Mouse (Mus musculus) ovary, postnatal 36 days (tissue): ENCODE data around the gene Gpr50.

Experiments used
- DNase-seq: peaks from one replicate; pipeline ENCODE4 v3.0.0; 2022; ENCODE audit warnings: low spot score, mixed read lengths

The Gpr50 gene

DNA sequence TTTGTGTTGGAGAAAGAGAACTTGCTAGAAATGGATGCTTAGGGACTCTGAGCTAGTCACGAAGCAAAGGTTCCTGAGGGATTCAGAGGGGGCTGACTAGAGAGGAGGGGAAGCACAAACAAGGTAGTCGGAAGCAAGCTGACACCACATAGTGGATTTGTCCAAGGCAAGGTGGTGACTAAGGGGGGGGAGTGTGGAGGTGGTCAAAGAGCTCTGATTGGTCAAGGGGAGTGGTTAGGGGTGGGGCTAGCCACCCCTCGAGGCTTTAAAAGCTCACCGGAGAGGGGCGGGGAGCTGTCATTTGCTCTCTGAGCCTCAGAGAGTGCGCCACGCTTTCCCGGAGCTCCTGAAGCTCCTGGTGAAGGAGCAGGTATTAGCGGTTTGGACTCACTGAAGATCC is at the start of gene Gpr50:
TSS of gene Gpr50 (plus strand) at position 294 of the 400 bp plus-strand sequence.
- no peak for DNase-seq

DNA sequence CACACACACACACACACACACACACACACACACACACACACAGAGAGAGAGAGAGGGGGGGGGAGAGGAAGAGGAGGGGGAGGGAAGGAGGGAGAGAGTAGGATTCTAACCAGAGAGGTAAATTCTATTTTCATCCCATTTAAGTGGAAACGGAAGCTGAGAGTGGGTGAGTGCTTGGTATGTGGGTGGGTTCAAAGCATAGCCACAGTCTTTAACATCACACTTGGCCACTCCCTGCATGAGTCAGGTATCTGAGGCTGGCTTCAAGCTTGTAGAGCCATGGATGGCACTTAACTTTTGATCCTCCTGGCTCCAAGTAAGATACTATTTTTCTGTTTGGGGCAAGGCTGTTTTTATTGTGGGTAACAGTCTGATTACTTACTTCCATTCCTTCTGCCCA is 41.2 kb upstream of the Gpr50 start:
- DNase-seq = no peak

DNA sequence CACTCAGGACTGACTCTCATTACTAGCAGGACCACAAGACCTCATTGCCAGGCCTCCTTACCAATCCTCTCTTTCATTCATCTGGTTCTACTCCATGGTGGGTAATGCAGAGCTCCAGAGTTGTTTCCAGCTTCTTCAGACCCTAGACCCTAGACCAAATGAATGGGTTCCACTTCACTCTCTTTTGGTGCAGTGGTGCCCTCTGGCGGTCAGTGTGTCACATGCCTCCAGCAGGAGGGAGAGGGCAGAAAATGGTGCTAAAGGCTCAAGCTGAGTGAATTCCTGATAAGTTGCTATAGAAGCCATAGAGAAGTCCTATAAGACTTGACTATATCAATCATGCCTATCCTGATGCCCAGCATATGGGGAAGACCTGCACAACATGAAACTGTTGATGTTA is 39.6 kb upstream of the Gpr50 start:
- DNase-seq = peak; percentile 49

DNA sequence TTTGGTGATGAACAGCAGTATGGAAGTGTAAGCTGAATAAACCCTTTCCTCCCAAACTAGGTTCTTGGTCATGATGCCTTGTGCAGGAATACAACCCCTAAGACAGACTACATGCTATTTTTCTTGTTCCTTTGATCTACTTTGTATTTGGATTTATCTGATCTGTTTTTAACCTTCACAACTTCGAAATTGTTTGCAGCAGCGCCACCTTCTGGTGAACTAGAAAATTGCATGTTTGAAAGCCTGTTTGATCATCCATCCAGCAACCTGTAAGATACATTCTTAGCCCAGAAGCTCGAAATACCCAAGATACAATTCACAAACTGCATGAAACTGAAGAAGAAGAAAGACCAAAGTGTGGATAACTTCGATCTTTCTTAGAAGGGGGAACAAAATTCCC is 35.2 kb upstream of the Gpr50 start:
- DNase-seq = peak; percentile 10

DNA sequence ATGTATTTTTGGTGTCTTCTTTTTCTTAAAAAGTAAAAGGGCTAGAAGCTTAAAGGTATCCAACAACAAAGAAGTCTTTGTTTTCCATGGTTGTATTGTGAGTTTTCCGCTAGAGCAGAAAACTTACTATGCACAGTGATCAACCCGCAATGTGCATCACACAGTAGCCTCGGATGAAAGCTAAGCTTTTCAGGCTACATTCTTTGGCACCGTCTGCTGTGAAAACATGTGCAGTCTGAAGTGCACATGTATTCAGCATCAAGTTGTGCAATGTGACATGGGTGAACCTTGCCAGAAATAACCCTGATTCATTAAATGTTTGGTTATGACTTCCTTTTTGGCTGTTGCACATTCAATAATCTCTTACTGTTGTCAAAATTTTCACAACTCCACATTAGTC is 32.8 kb upstream of the Gpr50 start:
- DNase-seq = no peak

DNA sequence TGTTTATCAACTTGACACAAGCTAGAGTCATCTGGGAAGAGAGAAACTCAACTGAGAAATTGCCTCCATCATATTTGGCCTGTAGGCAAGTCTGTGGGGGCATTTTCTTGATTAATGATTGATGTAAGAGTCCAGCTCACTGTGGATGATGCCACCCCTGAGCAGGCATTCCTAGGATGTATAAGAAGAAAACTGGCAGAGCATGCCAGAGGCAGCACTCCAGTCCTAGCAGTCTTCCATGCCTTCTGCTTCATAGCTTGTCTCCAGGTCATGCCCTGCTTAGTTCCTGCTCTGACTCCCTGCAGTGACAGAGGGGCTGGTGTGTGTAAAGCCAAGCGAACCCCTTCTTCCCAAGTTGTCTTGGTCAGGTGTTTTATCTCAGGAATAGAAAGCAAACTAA is 32.3 kb upstream of the Gpr50 start:
- no peak for DNase-seq

DNA sequence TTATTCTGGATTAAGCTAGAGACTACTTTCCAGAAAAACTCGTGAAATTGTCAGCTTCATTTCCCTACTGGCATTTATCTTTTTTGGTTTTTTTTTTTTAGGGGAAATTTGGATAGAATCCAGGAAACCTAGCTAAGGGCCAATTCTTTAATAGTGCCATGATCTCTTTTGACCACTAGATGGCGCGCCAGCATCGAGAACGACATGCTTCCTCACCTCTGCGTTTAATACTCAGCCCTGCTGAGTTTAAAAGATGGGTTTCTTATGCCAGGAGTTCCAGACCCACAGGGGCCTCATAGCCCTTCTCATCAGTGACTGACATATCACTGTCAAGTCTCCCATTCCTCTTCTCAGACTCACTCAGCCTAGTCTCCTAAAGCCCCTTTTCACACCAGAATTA is 15.5 kb upstream of the Gpr50 start:
- peak; percentile 22 for DNase-seq

DNA sequence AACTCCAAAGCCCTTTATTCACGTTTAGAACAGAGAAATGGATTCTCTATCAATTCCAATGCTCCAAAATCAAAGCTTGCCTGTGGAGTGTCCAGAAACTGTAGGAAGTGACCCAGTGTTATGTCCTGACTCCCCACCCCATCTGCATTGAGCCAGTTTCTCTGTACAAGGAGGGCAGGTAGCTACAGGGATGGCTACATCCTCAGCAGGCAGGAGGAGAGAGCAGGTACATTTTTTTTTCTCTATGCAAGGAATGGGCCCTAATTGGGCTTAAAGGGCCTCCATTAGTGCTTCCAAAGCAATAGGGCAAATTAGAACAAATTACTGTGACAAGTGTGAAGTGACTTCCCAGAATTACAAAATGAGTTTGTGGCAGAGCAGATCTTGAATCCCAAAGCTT is 15.0 kb upstream of the Gpr50 start:
- DNase-seq = no peak

DNA sequence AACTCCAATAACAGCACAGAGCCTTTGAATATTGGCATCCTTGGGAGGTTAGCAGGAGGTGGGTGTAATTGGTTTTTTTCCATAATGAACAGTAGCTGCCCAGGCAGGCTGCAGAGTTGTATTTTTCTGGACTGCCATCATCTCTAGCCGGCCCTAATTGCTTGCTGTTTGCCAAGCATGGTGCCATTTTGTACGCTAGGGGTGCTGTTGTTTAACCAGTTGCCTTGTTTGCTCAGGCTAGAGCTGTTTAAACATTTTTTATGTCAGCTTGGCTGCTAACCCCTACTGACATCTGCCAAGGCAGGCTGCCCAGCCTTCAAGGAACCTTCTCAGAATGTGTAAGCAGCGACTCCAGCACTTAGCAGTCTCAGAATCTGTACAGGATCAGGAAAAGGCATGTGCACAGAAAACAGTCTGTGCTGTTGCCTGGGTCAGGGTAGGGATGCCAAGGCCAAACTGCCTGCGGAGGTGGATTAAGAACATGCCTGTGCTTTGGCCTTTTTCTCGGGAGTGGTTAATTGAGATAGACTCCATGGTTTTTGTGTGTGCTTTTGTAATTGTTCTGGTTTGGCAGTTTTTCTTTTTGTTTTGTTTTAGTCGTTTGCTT is 14.5 kb upstream of the Gpr50 start:
- peak; percentile 29 for DNase-seq

DNA sequence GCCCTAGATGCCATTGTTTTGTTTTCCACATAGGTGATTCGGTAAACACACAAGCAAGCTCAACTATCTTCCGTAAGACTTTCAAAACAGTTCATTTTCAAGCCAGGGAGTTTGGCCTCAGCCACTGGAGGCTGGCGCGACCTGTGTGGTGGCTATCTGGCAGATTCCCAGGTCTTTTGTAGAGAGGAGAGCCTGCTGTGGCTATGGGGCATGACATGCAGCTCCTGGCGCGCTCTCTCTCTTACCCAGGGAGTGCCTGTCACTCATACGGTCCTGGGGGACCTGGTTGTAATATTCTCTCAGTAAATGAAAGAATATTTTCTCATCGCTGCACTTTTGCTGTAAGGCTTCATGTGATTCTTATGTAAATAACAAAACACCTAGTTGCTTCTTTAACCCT is 13.5 kb upstream of the Gpr50 start:
- peak; percentile 14 for DNase-seq

DNA sequence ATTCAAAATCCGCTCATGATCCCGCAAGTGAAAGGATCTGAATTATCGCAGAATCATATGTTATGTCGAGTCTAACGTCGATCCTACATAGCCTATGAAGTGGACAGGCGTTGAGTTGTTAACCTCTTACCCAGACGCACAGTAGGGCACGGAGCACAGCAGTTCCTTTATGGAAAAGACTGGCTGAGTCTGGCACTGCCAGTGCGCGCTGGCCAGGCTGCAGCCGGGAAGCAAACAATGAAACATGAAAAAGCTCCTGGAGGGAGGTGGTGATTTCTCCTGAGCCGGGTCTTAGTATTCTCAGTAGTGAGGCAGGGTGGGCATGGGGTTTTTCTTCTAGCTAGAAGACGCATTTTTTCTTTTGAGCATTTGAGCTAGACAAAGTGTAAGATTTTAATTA is 1.7 kb upstream of the Gpr50 start:
- no peak for DNase-seq

DNA sequence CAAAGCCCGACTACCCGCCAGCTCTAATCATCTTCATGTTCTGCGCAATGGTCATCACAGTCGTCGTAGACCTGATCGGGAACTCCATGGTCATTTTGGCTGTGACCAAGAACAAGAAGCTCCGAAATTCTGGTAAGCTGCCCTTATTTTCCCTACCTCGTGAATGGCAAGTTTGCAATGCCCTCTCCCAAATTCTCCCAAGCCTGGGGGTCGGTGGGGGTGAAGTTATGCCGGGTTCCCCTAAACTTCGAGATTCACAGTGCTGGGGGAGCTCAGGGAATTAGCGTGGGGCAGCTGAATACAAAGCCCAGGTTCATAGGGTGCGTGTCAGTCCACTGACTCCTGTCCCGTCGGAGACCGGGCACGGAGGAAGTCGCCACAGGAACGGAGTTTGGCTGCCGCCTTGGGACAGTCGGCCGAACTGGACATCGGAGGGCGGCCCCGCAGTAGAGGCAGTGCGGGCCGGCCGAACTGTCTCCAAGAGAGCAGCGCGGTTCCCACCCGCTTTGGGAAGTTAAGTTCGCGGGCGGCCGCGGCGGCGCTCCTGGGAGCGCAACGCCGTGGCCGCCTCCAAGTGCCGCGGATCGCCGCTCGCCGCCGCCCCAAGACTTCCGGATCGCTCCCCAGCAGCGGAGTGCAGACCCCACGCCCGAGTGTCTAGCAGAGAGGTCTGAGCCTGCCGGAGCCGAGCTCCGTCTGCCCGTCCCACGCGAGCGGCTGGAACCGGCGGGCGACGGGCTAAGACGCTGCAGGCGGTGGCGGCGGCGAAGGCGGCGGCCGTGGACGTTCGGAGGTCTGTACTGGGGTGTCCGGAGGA is 612 bp downstream of the Gpr50 start:
- DNase-seq = peak; percentile 11

DNA sequence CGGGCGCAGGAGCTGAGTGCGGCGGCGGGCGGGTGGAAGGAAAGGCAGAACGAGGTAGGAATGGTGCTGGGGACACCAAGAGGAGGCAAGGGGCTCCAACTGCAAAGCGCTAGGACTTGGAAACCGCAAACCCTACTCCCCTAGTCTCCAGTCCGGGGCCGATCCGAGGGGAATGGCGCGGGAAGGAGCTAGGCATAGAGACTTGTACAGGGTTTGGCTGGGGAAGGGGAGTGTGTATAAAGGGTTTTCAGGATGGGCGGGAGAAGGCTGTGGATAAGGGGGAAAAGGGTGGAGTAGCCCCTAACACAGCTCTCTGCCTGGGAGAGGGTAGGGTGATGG is 1.2 kb downstream of the Gpr50 start:
- no peak for DNase-seq

DNA sequence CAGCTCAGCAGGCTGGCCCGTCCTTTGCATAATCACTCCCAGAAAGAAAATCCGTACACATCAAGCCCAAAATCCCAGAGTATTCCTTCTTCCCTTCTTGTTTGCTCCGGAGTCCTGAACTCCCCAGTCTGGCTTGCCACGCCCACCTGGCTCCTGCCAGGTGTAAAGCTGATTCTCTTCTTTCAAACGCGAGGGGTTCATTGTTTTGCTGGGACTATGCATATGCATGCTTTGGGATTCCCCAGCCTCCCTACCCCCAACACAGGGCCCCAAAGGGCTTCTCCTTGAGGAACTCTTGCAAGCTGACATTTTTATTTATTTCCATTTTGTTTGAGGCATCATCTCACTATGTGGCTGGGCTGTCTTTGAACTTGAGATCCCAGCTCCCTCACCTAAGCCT is 6.8 kb downstream of the Gpr50 start:
- no peak for DNase-seq

DNA sequence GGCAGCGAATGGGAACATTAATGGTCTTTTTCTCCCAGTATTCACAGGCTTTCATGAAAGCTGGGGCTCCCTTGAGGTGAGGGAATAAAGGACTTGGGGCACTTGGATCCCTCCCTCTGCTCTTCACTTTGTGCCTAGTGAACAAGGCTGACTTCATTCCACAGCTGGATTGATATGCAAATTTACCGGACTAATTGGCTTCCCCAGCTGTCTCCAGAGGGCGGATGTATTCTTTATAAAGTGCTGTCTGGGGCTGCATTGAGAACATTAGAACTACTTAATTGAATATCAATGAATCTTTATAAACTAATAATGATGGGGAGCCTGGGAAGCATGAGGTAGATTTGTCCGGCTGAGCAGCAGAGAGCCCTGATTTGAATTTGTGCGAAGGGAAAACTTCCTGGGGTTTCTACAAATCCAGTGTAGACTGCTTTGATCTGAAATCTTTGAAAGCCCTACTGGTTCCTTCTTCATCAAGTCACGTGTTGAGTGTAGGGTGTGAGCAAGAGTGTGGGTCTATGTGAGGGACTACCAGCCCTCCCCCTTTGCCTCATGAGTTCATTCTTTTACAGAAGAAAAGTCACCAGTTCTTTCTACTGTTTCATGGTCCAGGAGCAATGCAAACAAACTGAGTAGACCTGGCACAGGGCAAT is 37.5 kb downstream of the Gpr50 start:
- DNase-seq = no peak
